21 mouse cellular contexts compared by ENCODE assay signal in genomic region chr2:72230545-72230944, GRCm38 (mm10). TPM values are rescaled to one million over a fixed set of nuclear protein-coding genes. Genes with fewer than 3 reads are reported as not detected.
DNase-seq lines count a peak whose midpoint lies in the region; ATAC-seq and TF ChIP-seq lines count a peak whose summit lies in the region.
"Had no signal": no experiment of that assay in that cellular context is flagged by ENCODE, and none has a peak within 500 bp of the region (broad histone marks: within the 10 kb centered on the region; RNA-seq: fewer than 3 reads in every experiment).

No protein-coding gene starts in this region.

- no peak overlapping the region for H3K4me2 ChIP-seq in hindbrain, embryonic 14.5 days (replicated peaks)
- H3K4me2 ChIP-seq: forebrain, embryonic 15.5 days; hindbrain, embryonic 12.5 days; limb, embryonic 12.5 days; stomach, embryonic 15.5 days had no signal

- TF ChIP-seq CTCF in Patski (IDR thresholded peaks at IDR 0.05), result no peak

- peak; percentile 28 for DNase-seq in kidney, adult 18-20 months
- no peak for DNase-seq in kidney, postnatal 4 days
- DNase-seq in Muller cell, postnatal 12 days (ENCODE audit: inconsistent ontology term), result peak; percentile 22
- DNase-seq in Patski (ENCODE audit: low read depth, low spot score), result peak; percentile 67
- peak; percentile 72 for DNase-seq in lung, postnatal 10 days
- no peak for DNase-seq in neural tube, embryonic 10.5 days (ENCODE audit: extremely low spot score, low spot score)
- DNase-seq in hindbrain, embryonic 14.5 days (ENCODE audit: low spot score), result no peak
- DNase-seq: adrenal gland, adult 2 months; cerebellum, adult 11 months; cerebellum, postnatal 14 days; gastrocnemius, postnatal 36 days; layer of hippocampus, adult 9-11 months had no signal

- no peak overlapping the region for H3K9ac ChIP-seq in hindbrain, embryonic 14.5 days
- H3K9ac ChIP-seq: forebrain, embryonic 15.5 days; hindbrain, embryonic 12.5 days; limb, embryonic 12.5 days; liver, embryonic 14.5 days; stomach, embryonic 15.5 days had no signal

- H3K4me3 ChIP-seq in hindbrain, embryonic 14.5 days (replicated peaks; ENCODE audit: low read length), result no peak overlapping the region
- H3K4me3 ChIP-seq: erythroblast, embryonic 14.5 days; forebrain, embryonic 15.5 days; hindbrain, embryonic 12.5 days; limb, embryonic 12.5 days; megakaryocyte, embryonic 14.5 days; stomach, embryonic 15.5 days had no signal

- CTCF ChIA-PET in Patski (lab: Charles Lee), result no interaction called here

- in situ Hi-C loops in Patski (cut with MboI; ENCODE audit: low pct_unique_long_range_greater_than_20kb), result loop anchor here (5.0 kb wide), 1 partner anchor 162 kb away; no protein-coding TSS in a partner anchor

- H3K27me3 ChIP-seq in Patski, result no peaks in the 10 kb centered on the region
- H3K27me3 ChIP-seq in hindbrain, embryonic 14.5 days (ENCODE audit: control insufficient read depth, insufficient read depth, low read length), result peaks cover 7% of the 10 kb centered on the region; the same call in 1 of the 2 replicates
- H3K27me3 ChIP-seq: forebrain, embryonic 15.5 days had no signal

- no peak overlapping the region for H3K27ac ChIP-seq in hindbrain, embryonic 14.5 days
- H3K27ac ChIP-seq: forebrain, embryonic 15.5 days; hindbrain, embryonic 12.5 days; limb, embryonic 12.5 days; liver, embryonic 14.5 days; stomach, embryonic 15.5 days had no signal

- H3K36me3 ChIP-seq in hindbrain, embryonic 14.5 days (replicated peaks; ENCODE audit: control insufficient read depth, insufficient read depth), result no peaks in the 10 kb centered on the region
- H3K36me3 ChIP-seq: forebrain, embryonic 15.5 days; G1E; hindbrain, embryonic 12.5 days; limb, embryonic 12.5 days; stomach, embryonic 15.5 days had no signal

- POLR2A ChIA-PET in Patski (lab: Charles Lee), result interaction anchor here (0.7 kb wide), 1 partner anchor 586 kb away, joined by 3 read pairs; no protein-coding TSS in a partner anchor

- WGBS in hindbrain, embryonic 14.5 days, result 93% methylated on average over 9 of the region's 9 CpGs

- no peaks in the 10 kb centered on the region for H3K9me3 ChIP-seq in hindbrain, embryonic 14.5 days (ENCODE audit: control insufficient read depth, low read length)
- H3K9me3 ChIP-seq: forebrain, embryonic 15.5 days; G1E; hindbrain, embryonic 12.5 days; limb, embryonic 12.5 days; megakaryocyte, embryonic 14.5 days; stomach, embryonic 15.5 days had no signal

- H3K4me1 ChIP-seq in hindbrain, embryonic 14.5 days (replicated peaks; ENCODE audit: control insufficient read depth, insufficient read depth, low read length), result no peaks in the 10 kb centered on the region; the same call in 1 of the 2 replicates
- H3K4me1 ChIP-seq: hindbrain, embryonic 12.5 days; stomach, embryonic 15.5 days had no signal

- ATAC-seq in Patski, result peak; percentile 66
- ATAC-seq in hindbrain, embryonic 14.5 days (ENCODE audit: low FRiP score), result no peak
- ATAC-seq: CD4-positive, CD25-positive, alpha-beta regulatory T cell, adult 4 months; forebrain, embryonic 15.5 days had no signal

RNA-seq across cellular contexts. Expression of gene Map3k20, which starts 54.9 kb away (rescaled TPM):
- 43.6 TPM for polyA plus RNA-seq in Patski (2021)
- polyA plus RNA-seq in hindbrain, embryonic 14.5 days (2014; fragmentation: Nextera tagmentation; extraction: Ambion mirVana), result 5.1 and 5.2 TPM in 2 replicates

Comparison
In these comparisons a context has a peak if more than half of its experiments do, and no peak if none do; other contexts are left out.
1. DNase-seq: peak in kidney, adult 18-20 months (single experiment), Muller cell, postnatal 12 days (single experiment), Patski (single experiment) and lung, postnatal 10 days (single experiment); none in kidney, postnatal 4 days (0 of 2), neural tube, embryonic 10.5 days (single experiment) and hindbrain, embryonic 14.5 days (single experiment).